Mouse (Mus musculus) embryonic stem cell, embryonic (primary cell): ENCODE results near the gene Fyb.

Experiments used
- CTCF ChIA-PET, 4 experiments: fragments of 300-600 bp in 2 of 4; fragments of 350-600 bp in 2 of 4; sonication (Branson Sonifier 250); formaldehyde crosslinking; loops; one replicate each; lab custom pipeline; 2022; ENCODE audit warnings: inconsistent platforms in 2 of 4; lab: Charles Lee
- POLR2A ChIA-PET, 4 experiments: fragments of 300-600 bp in 2 of 4; fragments of 350-600 bp in 2 of 4; sonication (Branson Sonifier 250); formaldehyde crosslinking; loops; one replicate each; lab custom pipeline; 2022; ENCODE audit warnings: antibody characterized with exemption in 4 of 4, inconsistent platforms in 1 of 4; lab: Charles Lee

The Fyb gene

DNA sequence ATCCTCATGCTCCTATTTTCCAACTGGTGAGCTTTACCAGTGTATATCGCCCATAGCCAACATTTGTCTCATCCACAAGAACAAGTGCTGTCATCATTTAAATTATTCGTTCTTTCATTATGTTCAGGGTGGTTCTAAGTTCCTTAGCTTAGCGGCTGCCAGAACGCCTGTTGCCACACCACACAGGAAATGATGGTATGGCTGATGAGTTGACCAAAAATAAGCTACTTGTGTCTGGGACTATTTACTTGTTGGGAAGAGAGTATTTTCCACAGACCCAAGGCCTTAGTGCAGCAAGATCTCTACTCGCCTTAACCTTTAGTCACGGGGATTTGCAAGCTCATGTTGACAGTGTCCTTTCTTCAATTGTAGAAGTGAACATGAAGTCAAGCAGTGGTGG is 34.3 kb downstream of the Fyb start:
- CTCF ChIA-PET: interaction anchor here in 1 of 4 experiments (3.9 kb wide), 1 partner anchor 14 kb away, joined by 11 read pairs; no protein-coding TSS in a partner anchor
- POLR2A ChIA-PET: interaction anchor here in 2 of 4 experiments (0.7 to 0.9 kb wide), 2 partner anchors 16 to 1321 kb away, joined by 3 to 5 read pairs; no protein-coding TSS in a partner anchor

DNA sequence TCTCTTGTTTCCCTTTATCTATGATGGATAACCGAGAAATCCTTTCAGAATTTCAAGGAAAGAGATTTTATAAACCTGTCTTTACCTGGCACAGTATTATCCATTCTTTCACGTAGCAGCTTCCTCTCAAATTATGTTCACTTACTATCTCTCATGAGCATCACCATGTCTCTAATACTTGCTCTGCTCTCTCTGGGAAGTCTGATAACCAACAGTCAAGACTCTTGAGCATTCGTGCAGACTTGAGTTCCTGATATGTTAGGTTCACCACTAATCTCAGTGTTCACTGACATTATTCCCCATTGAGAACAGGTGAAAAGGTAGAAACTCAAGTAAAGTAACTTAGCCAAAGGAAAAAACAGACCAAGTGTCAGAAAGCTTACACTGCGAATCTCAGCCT is 34.9 kb downstream of the Fyb start:
- POLR2A ChIA-PET: interaction anchor here in 1 of 4 experiments (0.9 kb wide), 1 partner anchor 1322 kb away, joined by 3 read pairs; no protein-coding TSS in a partner anchor

DNA sequence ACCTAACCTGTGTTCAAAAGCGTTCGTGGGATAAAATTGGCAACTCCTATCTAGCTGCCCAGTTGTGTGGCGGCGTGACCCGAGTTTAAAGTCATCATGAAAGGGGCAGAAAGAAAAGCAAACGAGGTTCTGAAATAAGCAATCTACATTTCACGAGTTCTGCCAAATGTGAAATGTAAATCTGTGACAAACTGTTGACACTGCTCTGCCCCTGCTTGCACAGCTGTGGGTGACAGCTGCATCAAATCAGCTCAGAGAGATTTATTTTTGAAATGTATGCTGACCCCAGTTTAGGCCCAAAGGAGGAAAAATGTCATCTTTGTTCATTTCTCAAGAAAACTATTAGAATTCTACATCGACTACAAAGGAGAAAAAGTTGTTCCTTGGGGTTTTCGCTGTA is 36.5 kb downstream of the Fyb start:
- ChIA-PET CTCF (interaction anchor here in 1 of 4 experiments (1.3 to 3.9 kb wide), 2 partner anchors 11 to 67 kb away, joined by 3 to 11 read pairs; no protein-coding TSS in a partner anchor), POLR2A (no interaction called here)

More for the DNA sequence above, 34.9 kb downstream of the Fyb start:
- CTCF ChIA-PET: interaction anchor here in 3 of 4 experiments (0.6 to 3.9 kb wide), 3 partner anchors 13 to 71 kb away, joined by 5 to 11 read pairs (median 8); no protein-coding TSS in a partner anchor

DNA sequence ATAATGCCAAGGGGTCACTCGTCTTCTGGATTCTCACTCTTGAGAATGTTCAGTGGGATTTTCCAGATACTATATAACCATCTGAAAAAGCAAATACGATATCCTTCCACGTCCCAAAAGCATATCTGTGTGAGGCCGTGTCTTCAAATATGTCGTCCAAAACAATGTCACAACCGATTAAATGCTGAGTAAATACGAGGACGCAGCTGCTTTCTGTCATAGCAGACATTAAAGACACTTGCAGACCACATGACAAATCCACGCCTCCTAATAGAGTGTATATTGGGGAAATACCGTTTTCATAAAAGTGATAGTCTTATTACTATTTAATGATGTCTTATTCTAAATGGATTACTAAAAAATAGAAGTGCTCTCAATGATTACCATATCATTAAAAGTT is 38.0 kb downstream of the Fyb start:
- POLR2A ChIA-PET: no interaction called here
- CTCF ChIA-PET: interaction anchor here in 1 of 4 experiments (1.2 kb wide), 1 partner anchor 10 kb away, joined by 3 read pairs; no protein-coding TSS in a partner anchor

- CTCF ChIA-PET: no interaction called here
- POLR2A ChIA-PET: interaction anchor here in 1 of 4 experiments (0.6 kb wide), 1 partner anchor 11 kb away, joined by 3 read pairs; no protein-coding TSS in a partner anchor
These were observed 39.5 kb downstream of the Fyb start for GRCm38 (mm10) chr15:6562161-6562560.

DNA sequence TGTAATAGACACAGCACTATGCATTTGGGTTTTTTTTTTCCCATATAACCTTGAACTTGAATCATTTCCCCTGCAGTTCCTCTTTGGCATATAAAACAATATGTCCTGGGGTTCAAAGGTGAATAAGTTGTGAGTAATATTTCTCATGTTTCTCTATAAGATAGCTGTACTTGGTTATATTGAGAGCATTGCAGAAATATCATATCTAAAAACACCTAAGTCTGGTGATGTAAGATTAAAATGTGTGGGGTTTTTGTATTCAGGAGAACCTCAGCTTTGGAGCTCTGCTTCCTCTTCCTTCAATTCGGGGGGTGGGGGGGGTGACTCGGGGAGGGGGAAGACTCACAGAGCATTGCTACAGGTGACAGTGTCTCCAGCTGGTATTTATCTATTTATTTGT is 40.0 kb downstream of the Fyb start:
- ChIA-PET CTCF (no interaction called here), POLR2A (interaction anchor here in 1 of 4 experiments (0.6 kb wide), 1 partner anchor 10 kb away, joined by 3 read pairs; no protein-coding TSS in a partner anchor)

- CTCF ChIA-PET: interaction anchor here in 1 of 4 experiments (0.6 kb wide), 1 partner anchor 326 kb away, joined by 3 read pairs; no protein-coding TSS in a partner anchor
- POLR2A ChIA-PET: no interaction called here
These were observed 42.3 kb downstream of the Fyb start for GRCm38 (mm10) chr15:6564977-6565421.

- POLR2A ChIA-PET: no interaction called here
- CTCF ChIA-PET: no interaction called here
These were observed 43.2 kb downstream of the Fyb start for GRCm38 (mm10) chr15:6565873-6566272.

- ChIA-PET CTCF (no interaction called here), POLR2A (no interaction called here)
These were observed 45.3 kb downstream of the Fyb start for GRCm38 (mm10) chr15:6567993-6568392.

GRCm38 (mm10) chr15:6568605-6569004 is 46.0 kb downstream of the Fyb start:
- ChIA-PET CTCF (no interaction called here), POLR2A (no interaction called here)

DNA sequence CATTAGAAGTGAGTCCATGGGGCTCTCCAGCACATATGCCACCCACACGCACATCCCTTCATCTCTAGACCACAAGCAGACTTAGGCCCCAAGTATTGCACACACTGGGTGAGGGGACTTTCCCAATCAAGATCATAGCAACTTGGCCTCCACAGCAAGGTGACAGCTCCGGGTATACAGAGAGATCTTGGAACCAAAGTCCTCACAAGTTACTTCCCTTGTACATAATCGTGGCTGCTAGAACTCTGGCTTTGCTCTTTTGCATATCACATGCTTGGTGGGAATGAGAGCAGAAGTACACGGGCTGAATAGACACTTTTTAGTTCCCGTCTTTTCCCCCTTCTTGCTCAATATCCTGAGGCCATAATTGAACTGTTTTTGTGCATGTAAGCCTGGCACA is 46.4 kb downstream of the Fyb start:
- ChIA-PET POLR2A (no interaction called here), CTCF (no interaction called here)

DNA sequence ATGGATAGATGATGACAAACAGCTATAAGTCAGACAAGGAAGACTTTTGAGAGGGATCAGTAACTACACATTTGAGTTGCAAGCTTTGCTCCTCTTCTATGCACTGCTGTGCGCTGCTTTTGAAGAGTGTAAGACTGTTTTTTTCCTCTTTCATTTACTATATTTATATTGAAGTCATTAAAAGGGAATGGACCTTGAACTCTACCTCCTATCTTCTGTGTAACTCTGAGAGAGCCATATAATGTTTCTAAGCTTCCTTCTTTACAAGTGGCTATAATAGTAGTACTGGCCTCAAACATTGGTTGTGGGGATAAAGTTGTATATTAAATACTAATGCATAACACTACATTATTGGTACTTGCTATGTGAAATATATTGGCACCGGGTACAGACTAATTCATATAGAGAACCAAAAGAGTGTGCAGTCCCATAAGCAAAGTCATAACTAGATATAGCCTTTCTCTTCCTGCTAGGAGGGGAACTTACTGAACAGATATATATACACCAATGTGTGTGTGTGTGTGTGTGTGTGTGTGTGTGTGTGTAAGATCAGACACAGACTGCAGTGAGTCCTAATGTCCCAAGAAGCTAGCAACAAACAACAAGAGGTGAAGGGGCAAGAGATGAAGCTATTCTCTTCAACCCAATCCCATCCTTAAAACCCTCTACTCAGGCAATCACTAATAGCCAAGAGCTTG is 47.7 kb downstream of the Fyb start:
- ChIA-PET POLR2A (interaction anchor here in 2 of 4 experiments (1.6 to 1.7 kb wide), 2 partner anchors 15 to 18 kb away, joined by 3 to 4 read pairs; no protein-coding TSS in a partner anchor), CTCF (interaction anchor here (0.5 to 2.3 kb wide), 25 partner anchors 10 to 1376 kb away, joined by 3 to 11 read pairs (median 4); no protein-coding TSS in a partner anchor)

DNA sequence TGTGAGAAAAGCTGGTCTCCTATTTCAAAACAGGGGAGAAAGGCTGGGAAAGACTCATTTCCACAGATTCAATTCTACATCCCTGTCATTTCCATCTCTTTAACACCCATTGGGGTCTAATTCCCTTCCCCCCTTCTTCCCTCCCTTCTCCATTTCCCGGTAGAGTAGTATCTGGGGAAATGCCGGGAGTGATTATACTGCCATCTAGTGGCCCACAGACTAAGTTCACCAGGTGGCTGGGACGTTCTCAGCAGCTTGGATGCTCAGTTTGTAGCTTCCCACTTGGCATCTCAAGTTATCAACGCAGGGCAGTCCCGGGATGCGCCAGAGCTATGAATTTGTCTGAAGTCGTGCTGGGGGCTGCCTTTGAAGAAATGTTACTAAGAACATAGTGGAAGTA is 48.2 kb downstream of the Fyb start:
- ChIA-PET POLR2A (interaction anchor here in 2 of 4 experiments (1.6 to 1.7 kb wide), 2 partner anchors 16 to 19 kb away, joined by 3 to 4 read pairs; no protein-coding TSS in a partner anchor), CTCF (interaction anchor here (0.5 to 2.3 kb wide), 31 partner anchors 9 to 1377 kb away, joined by 3 to 11 read pairs (median 4); no protein-coding TSS in a partner anchor)

DNA sequence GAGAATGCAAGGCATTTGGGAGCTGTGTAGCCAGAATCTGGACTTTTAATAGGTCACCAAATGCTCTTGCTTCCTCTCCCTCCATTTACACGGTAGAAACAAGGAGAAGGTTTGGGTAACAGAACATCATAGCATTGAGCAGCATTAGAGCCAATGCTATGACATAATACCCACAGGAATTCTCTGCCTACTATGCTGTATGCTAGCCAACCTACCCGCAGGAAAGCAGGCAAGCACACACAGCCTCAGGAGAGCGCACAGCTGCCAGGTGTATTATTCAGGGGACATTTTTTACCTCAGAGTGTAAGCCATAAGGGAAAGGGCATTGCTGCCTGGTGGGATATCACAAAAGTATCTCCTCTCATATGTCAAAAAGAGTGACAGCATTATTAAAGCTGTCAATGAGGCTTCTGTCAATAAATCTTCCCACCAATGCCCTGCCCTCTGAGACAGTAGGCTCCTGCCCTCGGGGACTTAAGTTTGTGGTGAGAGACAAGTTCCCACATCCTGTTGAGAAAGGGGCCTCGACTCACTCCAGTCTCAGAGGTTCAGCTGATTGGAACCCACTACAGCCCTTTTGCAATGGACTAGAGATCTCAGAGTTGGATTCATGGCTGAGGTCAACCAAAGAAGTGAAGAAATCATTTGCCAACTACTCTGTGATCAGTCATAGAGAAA is 51.8 kb downstream of the Fyb start:
- ChIA-PET CTCF (no interaction called here), POLR2A (no interaction called here)

- CTCF ChIA-PET: interaction anchor here in 2 of 4 experiments (0.6 kb wide), 3 partner anchors 33 to 163 kb away, joined by 3 to 8 read pairs (median 4); no protein-coding TSS in a partner anchor
These were observed 55.3 kb downstream of the Fyb start for GRCm38 (mm10) chr15:6577971-6578370.

DNA sequence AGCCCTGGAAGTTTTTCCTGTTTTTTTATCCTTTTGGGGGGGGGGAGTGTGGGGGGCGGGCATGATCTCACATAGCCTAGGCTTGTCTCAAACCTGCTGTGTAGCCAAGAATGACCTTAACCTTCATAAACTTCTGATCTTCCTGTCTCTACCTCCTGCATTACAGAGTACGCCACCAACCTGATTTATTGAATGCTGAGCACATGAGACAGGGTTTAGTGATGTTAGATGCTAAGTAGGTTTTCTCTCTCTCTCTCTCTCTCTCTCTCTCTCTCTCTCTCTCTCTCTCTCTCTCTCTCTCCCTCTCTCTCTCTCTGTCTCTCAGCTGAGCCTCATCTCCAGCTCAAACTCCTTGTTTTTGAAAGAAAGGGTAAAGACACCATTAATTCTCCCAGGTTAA is 56.0 kb downstream of the Fyb start:
- CTCF ChIA-PET: interaction anchor here in 2 of 4 experiments (0.6 to 0.7 kb wide), 2 partner anchors 677 to 725 kb away, joined by 3 to 8 read pairs; no protein-coding TSS in a partner anchor
- POLR2A ChIA-PET: interaction anchor here in 2 of 4 experiments (0.6 to 0.7 kb wide), 2 partner anchors 165 to 1003 kb away, joined by 3 read pairs; no protein-coding TSS in a partner anchor

More at GRCm38 (mm10) chr15:6577971-6578370, 55.3 kb downstream of the Fyb start:
- POLR2A ChIA-PET: interaction anchor here in 2 of 4 experiments (0.6 to 0.7 kb wide), 2 partner anchors 30 to 236 kb away, joined by 3 to 9 read pairs; no protein-coding TSS in a partner anchor

GRCm38 (mm10) chr15:6579194-6579768 is 56.6 kb downstream of the Fyb start:
- CTCF ChIA-PET: interaction anchor here in 1 of 4 experiments (1.4 kb wide), 1 partner anchor 8 kb away, joined by 5 read pairs; no protein-coding TSS in a partner anchor

GRCm38 (mm10) chr15:6579769-6580261 is 57.2 kb downstream of the Fyb start:
- POLR2A ChIA-PET: interaction anchor here in 1 of 4 experiments (0.6 kb wide), 1 partner anchor 27 kb away, joined by 6 read pairs; no protein-coding TSS in a partner anchor
- CTCF ChIA-PET: interaction anchor here in 1 of 4 experiments (1.4 kb wide), 1 partner anchor 9 kb away, joined by 5 read pairs; no protein-coding TSS in a partner anchor

More at GRCm38 (mm10) chr15:6579194-6579768, 56.6 kb downstream of the Fyb start:
- POLR2A ChIA-PET: no interaction called here
